Mouse (Mus musculus): Measurements from ENCODE around the gene Cpn2. TPM values are rescaled to one million over a fixed set of nuclear protein-coding genes. Genes with fewer than 3 reads are reported as not detected.

The Cpn2 gene
- polyA plus RNA-seq, 1 experiment from 2014 or later = not detected

- H3K4me1 ChIP-seq (ENCODE audit: control insufficient read depth, insufficient read depth, low read length) = peaks cover 12% of the 10 kb centered on the region
- H3K4me3 ChIP-seq (ENCODE audit: low read depth, low read length) = no peak overlapping the region
- H3K4me2 ChIP-seq (ENCODE audit: low read length) = no peak overlapping the region
- no peak for DNase-seq (ENCODE audit: low spot score)
- no peaks in the 10 kb centered on the region for H3K9me3 ChIP-seq (replicated peaks; ENCODE audit: control insufficient read depth, low read length)
- no peaks in the 10 kb centered on the region for H3K36me3 ChIP-seq (ENCODE audit: control insufficient read depth, insufficient read depth, low read length)
- H3K9ac ChIP-seq (ENCODE audit: low read length) = no peak overlapping the region
- ATAC-seq = no peak
- WGBS = 68% methylated on average over 8 of the region's 8 CpGs
- no peak overlapping the region for H3K27ac ChIP-seq (ENCODE audit: low read depth, low read length)
- H3K27me3 ChIP-seq (replicated peaks; ENCODE audit: control insufficient read depth, insufficient read depth, low read length) = no peaks in the 10 kb centered on the region
Observed at GRCm38 (mm10) chr16:30271223-30271761, 4.0 kb upstream of the Cpn2 start.

GRCm38 (mm10) chr16:30266561-30266960 lies 738 bp downstream of the Cpn2 start:
- no peaks in the 10 kb centered on the region for H3K27me3 ChIP-seq (replicated peaks; ENCODE audit: control insufficient read depth, insufficient read depth, low read length)
- H3K4me1 ChIP-seq (ENCODE audit: control insufficient read depth, insufficient read depth, low read length) = peaks cover 2% of the 10 kb centered on the region; the same call in 1 of the 2 replicates
- no peaks in the 10 kb centered on the region for H3K9me3 ChIP-seq (replicated peaks; ENCODE audit: control insufficient read depth, low read length)
- H3K36me3 ChIP-seq (ENCODE audit: control insufficient read depth, insufficient read depth, low read length) = no peaks in the 10 kb centered on the region
- DNase-seq (ENCODE audit: low spot score) (no peak), ATAC-seq (no peak)
- H3K4me3 ChIP-seq (ENCODE audit: low read depth, low read length) = no peak overlapping the region
- no peak overlapping the region for H3K27ac ChIP-seq (ENCODE audit: low read depth, low read length)
- H3K4me2 ChIP-seq (ENCODE audit: low read length) = no peak overlapping the region
- no peak overlapping the region for H3K9ac ChIP-seq (ENCODE audit: low read length)
- WGBS = 84% methylated on average over 5 of the region's 5 CpGs

GRCm38 (mm10) chr16:30265611-30266010 lies 1.7 kb downstream of the Cpn2 start:
- whole genome bisulfite sequencing = 88% methylated on average over 4 of the region's 4 CpGs
- no peak for ATAC-seq

GRCm38 (mm10) chr16:30263156-30263555 lies 4.1 kb downstream of the Cpn2 start:
- H3K9ac ChIP-seq (ENCODE audit: low read length) = no peak overlapping the region
- ATAC-seq (0 out of 2 replicates have a peak, but pooled peaks have one; percentile 54), DNase-seq (ENCODE audit: low spot score) (no peak)
- no peak overlapping the region for H3K27ac ChIP-seq (ENCODE audit: low read depth, low read length)
- no peak overlapping the region for H3K4me2 ChIP-seq (ENCODE audit: low read length)
- H3K4me1 ChIP-seq (ENCODE audit: control insufficient read depth, insufficient read depth, low read length) = no peaks in the 10 kb centered on the region
- 53% methylated on average over 4 of the region's 4 CpGs for WGBS
- no peaks in the 10 kb centered on the region for H3K9me3 ChIP-seq (replicated peaks; ENCODE audit: control insufficient read depth, low read length)
- no peaks in the 10 kb centered on the region for H3K36me3 ChIP-seq (ENCODE audit: control insufficient read depth, insufficient read depth, low read length)
- H3K27me3 ChIP-seq (replicated peaks; ENCODE audit: control insufficient read depth, insufficient read depth, low read length) = no peaks in the 10 kb centered on the region
- no peak overlapping the region for H3K4me3 ChIP-seq (ENCODE audit: low read depth, low read length)

More at GRCm38 (mm10) chr16:30265611-30266010, 1.7 kb downstream of the Cpn2 start:
- Histone ChIP-seq H3K9me3 (replicated peaks; ENCODE audit: control insufficient read depth, low read length) (no peaks in the 10 kb centered on the region), H3K27me3 (replicated peaks; ENCODE audit: control insufficient read depth, insufficient read depth, low read length) (no peaks in the 10 kb centered on the region), H3K9ac (ENCODE audit: low read length) (no peak overlapping the region), H3K27ac (ENCODE audit: low read depth, low read length) (no peak overlapping the region), H3K36me3 (ENCODE audit: control insufficient read depth, insufficient read depth, low read length) (no peaks in the 10 kb centered on the region), H3K4me3 (ENCODE audit: low read depth, low read length) (no peak overlapping the region), H3K4me1 (ENCODE audit: control insufficient read depth, insufficient read depth, low read length) (no peaks in the 10 kb centered on the region), H3K4me2 (ENCODE audit: low read length) (no peak overlapping the region)
- no peak for DNase-seq (ENCODE audit: low spot score)

- Histone ChIP-seq H3K36me3 (ENCODE audit: control insufficient read depth, insufficient read depth, low read length) (no peaks in the 10 kb centered on the region), H3K4me2 (ENCODE audit: low read length) (no peak overlapping the region), H3K9ac (ENCODE audit: low read length) (no peak overlapping the region), H3K4me3 (ENCODE audit: low read depth, low read length) (no peak overlapping the region), H3K27me3 (replicated peaks; ENCODE audit: control insufficient read depth, insufficient read depth, low read length) (no peaks in the 10 kb centered on the region), H3K4me1 (ENCODE audit: control insufficient read depth, insufficient read depth, low read length) (no peaks in the 10 kb centered on the region), H3K9me3 (replicated peaks; ENCODE audit: control insufficient read depth, low read length) (no peaks in the 10 kb centered on the region), H3K27ac (ENCODE audit: low read depth, low read length) (no peak overlapping the region)
- 0% methylated on average over 2 of the region's 2 CpGs for WGBS
- ATAC-seq (peak; percentile 55), DNase-seq (ENCODE audit: low spot score) (peak; percentile 82)
Observed at GRCm38 (mm10) chr16:30262664-30263063, 4.6 kb downstream of the Cpn2 start.

- ATAC-seq (no peak), DNase-seq (ENCODE audit: low spot score) (no peak)
- Histone ChIP-seq H3K9me3 (replicated peaks; ENCODE audit: control insufficient read depth, low read length) (no peaks in the 10 kb centered on the region), H3K4me2 (ENCODE audit: low read length) (no peak overlapping the region), H3K9ac (ENCODE audit: low read length) (no peak overlapping the region), H3K36me3 (ENCODE audit: control insufficient read depth, insufficient read depth, low read length) (no peaks in the 10 kb centered on the region), H3K4me1 (ENCODE audit: control insufficient read depth, insufficient read depth, low read length) (no peaks in the 10 kb centered on the region), H3K27me3 (replicated peaks; ENCODE audit: control insufficient read depth, insufficient read depth, low read length) (no peaks in the 10 kb centered on the region), H3K4me3 (ENCODE audit: low read depth, low read length) (no peak overlapping the region), H3K27ac (ENCODE audit: low read depth, low read length) (no peak overlapping the region)
- 84% methylated on average over 10 of the region's 10 CpGs for WGBS
Observed at GRCm38 (mm10) chr16:30262157-30262556, 5.1 kb downstream of the Cpn2 start.

- H3K9me3 ChIP-seq (replicated peaks; ENCODE audit: control insufficient read depth, low read length) = no peaks in the 10 kb centered on the region
Observed at GRCm38 (mm10) chr16:30261341-30261740, 6.0 kb downstream of the Cpn2 start.

GRCm38 (mm10) chr16:30260012-30260635 lies 7.2 kb downstream of the Cpn2 start:
- Histone ChIP-seq H3K27ac (ENCODE audit: low read depth, low read length) (no peak overlapping the region), H3K9me3 (replicated peaks; ENCODE audit: control insufficient read depth, low read length) (no peaks in the 10 kb centered on the region), H3K27me3 (replicated peaks; ENCODE audit: control insufficient read depth, insufficient read depth, low read length) (no peaks in the 10 kb centered on the region), H3K4me2 (ENCODE audit: low read length) (no peak overlapping the region), H3K4me1 (ENCODE audit: control insufficient read depth, insufficient read depth, low read length) (no peaks in the 10 kb centered on the region), H3K4me3 (ENCODE audit: low read depth, low read length) (no peak overlapping the region), H3K36me3 (ENCODE audit: control insufficient read depth, insufficient read depth, low read length) (no peaks in the 10 kb centered on the region), H3K9ac (ENCODE audit: low read length) (no peak overlapping the region)
- ATAC-seq = no peak
- 88% methylated on average over 15 of the region's 15 CpGs for WGBS
- no peak for DNase-seq (ENCODE audit: low spot score)

More at GRCm38 (mm10) chr16:30261341-30261740, 6.0 kb downstream of the Cpn2 start:
- Histone ChIP-seq H3K4me1 (ENCODE audit: control insufficient read depth, insufficient read depth, low read length) (no peaks in the 10 kb centered on the region), H3K9ac (ENCODE audit: low read length) (no peak overlapping the region), H3K36me3 (ENCODE audit: control insufficient read depth, insufficient read depth, low read length) (no peaks in the 10 kb centered on the region), H3K4me3 (ENCODE audit: low read depth, low read length) (no peak overlapping the region), H3K4me2 (ENCODE audit: low read length) (no peak overlapping the region), H3K27me3 (replicated peaks; ENCODE audit: control insufficient read depth, insufficient read depth, low read length) (no peaks in the 10 kb centered on the region), H3K27ac (ENCODE audit: low read depth, low read length) (no peak overlapping the region)
- WGBS = 85% methylated on average over 9 of the region's 9 CpGs
- DNase-seq (ENCODE audit: low spot score) (no peak), ATAC-seq (no peak)

- Histone ChIP-seq H3K27me3 (replicated peaks; ENCODE audit: control insufficient read depth, insufficient read depth, low read length) (no peaks in the 10 kb centered on the region), H3K27ac (ENCODE audit: low read depth, low read length) (no peak overlapping the region), H3K9me3 (replicated peaks; ENCODE audit: control insufficient read depth, low read length) (no peaks in the 10 kb centered on the region), H3K36me3 (ENCODE audit: control insufficient read depth, insufficient read depth, low read length) (no peaks in the 10 kb centered on the region), H3K4me1 (ENCODE audit: control insufficient read depth, insufficient read depth, low read length) (no peaks in the 10 kb centered on the region), H3K9ac (ENCODE audit: low read length) (no peak overlapping the region), H3K4me2 (ENCODE audit: low read length) (no peak overlapping the region), H3K4me3 (ENCODE audit: low read depth, low read length) (no peak overlapping the region)
- ATAC-seq = no peak
- DNase-seq (ENCODE audit: low spot score) = no peak
- 90% methylated on average over 10 of the region's 10 CpGs for WGBS
Observed at GRCm38 (mm10) chr16:30259444-30259843, 7.9 kb downstream of the Cpn2 start.

Measured in forebrain, embryonic 14.5 days (tissue).